Mouse (Mus musculus) bone marrow macrophage, adult 2 months (primary cell): ENCODE measurements around the gene Atp1a2.

Source experiments
- CTCF ChIP-seq: IDR thresholded peaks from 2 replicates; pipeline ENCODE4 v1.5.1; 2012; ENCODE audit warnings: low read depth, mild to moderate bottlenecking, low read length, moderate library complexity
- POLR2A ChIP-seq: IDR thresholded peaks from 2 replicates; pipeline ENCODE4 v1.6.1; 2012; ENCODE audit warnings: mild to moderate bottlenecking, low read depth, low read length, borderline replicate concordance

DNA sequence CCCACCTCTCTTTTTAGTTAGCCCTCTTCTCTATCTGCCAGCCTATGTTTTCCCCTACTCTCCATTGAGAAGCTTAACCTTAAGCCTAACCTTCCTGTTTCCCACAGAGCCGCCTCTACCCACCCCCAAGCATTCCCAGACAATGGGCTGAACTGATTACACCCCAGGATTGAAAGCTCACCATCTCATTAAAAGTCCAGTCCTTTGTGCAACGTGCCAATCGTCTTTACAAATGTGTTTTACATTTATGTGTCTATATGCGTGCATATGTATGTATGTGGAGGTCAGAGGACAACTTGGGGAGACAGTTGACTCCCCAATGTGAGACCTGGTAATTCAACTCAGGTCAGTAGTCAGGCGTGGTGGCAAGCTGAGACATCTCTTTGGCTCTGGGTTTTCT is 25.4 kb upstream of the Atp1a2 start:
- TF ChIP-seq POLR2A = no peak
- no peak for TF ChIP-seq CTCF
